Mouse (Mus musculus): ENCODE data around the gene Cmah.
A peak's percentile ranks its signal among the peaks of the same experiment; 100 is the strongest.

Cmah gene

GRCm38 (mm10) chr13:24513717-24514116 is 186.5 kb downstream of the Cmah start:
- no peak for DNase-seq (ENCODE audit: low read depth)

GRCm38 (mm10) chr13:24515101-24515675 is 188.0 kb downstream of the Cmah start:
- no peak for DNase-seq (ENCODE audit: low read depth)

- DNase-seq (ENCODE audit: low read depth) = no peak
Measured at GRCm38 (mm10) chr13:24517757-24518156, 190.6 kb downstream of the Cmah start.

GRCm38 (mm10) chr13:24518887-24519286 is 191.7 kb downstream of the Cmah start:
- DNase-seq (ENCODE audit: low read depth) = no peak

- DNase-seq (ENCODE audit: low read depth) = no peak
Measured at GRCm38 (mm10) chr13:24519976-24520647, 192.9 kb downstream of the Cmah start.

GRCm38 (mm10) chr13:24520796-24521195 is 193.6 kb downstream of the Cmah start:
- DNase-seq (ENCODE audit: low read depth) = no peak

GRCm38 (mm10) chr13:24521446-24522342 is 194.5 kb downstream of the Cmah start:
- peak; percentile 47 for DNase-seq (ENCODE audit: low read depth)

GRCm38 (mm10) chr13:24522343-24522837 is 195.2 kb downstream of the Cmah start:
- no peak for DNase-seq (ENCODE audit: low read depth)

GRCm38 (mm10) chr13:24523587-24524221 is 196.5 kb downstream of the Cmah start:
- DNase-seq (ENCODE audit: low read depth) = no peak

- no peak for DNase-seq (ENCODE audit: low read depth)
Measured at GRCm38 (mm10) chr13:24524468-24524867, 197.3 kb downstream of the Cmah start.

- DNase-seq (ENCODE audit: low read depth) = no peak
Measured at GRCm38 (mm10) chr13:24525551-24525950, 198.3 kb downstream of the Cmah start.

- no peak for DNase-seq (ENCODE audit: low read depth)
Measured at GRCm38 (mm10) chr13:24526916-24527315, 199.7 kb downstream of the Cmah start.
